ENCODE assay signal across 14 mouse cellular contexts in genomic region chr11:84412201-84412934, GRCm38 (mm10).
DNase-seq lines count a peak whose midpoint lies in the region; ATAC-seq and TF ChIP-seq lines count a peak whose summit lies in the region.
"Had no signal": no experiment of that assay in that cellular context is flagged by ENCODE, and none has a peak within 500 bp of the region (broad histone marks: within the 10 kb centered on the region; RNA-seq: fewer than 3 reads in every experiment).

No protein-coding gene starts in this region.

- H3K36me3 ChIP-seq in G1E (replicated peaks) = no peaks in the 10 kb centered on the region
- H3K36me3 ChIP-seq in hindbrain, embryonic 13.5 days = no peaks in the 10 kb centered on the region
- no peaks in the 10 kb centered on the region for H3K36me3 ChIP-seq in liver, embryonic 16.5 days (ENCODE audit: control insufficient read depth, insufficient read depth)
- no peaks in the 10 kb centered on the region for H3K36me3 ChIP-seq in lung, postnatal 0 days (ENCODE audit: insufficient read depth, low read length)
- H3K36me3 ChIP-seq: neural tube, embryonic 12.5 days had no signal

- H3K4me2 ChIP-seq in hindbrain, embryonic 13.5 days = no peak overlapping the region
- H3K4me2 ChIP-seq in liver, embryonic 16.5 days (ENCODE audit: low read depth, low read length) = peak overlapping the region; percentile 19; the same call in 1 of the 2 replicates
- H3K4me2 ChIP-seq in lung, postnatal 0 days (replicated peaks; ENCODE audit: low read depth, low read length) = no peak overlapping the region
- H3K4me2 ChIP-seq: neural tube, embryonic 12.5 days had no signal

- H3K4me3 ChIP-seq in G1E (ENCODE audit: low read depth, low read length) = peak overlapping the region; percentile 60; the same call in 1 of the 2 replicates
- H3K4me3 ChIP-seq in hindbrain, embryonic 13.5 days = no peak overlapping the region
- no peak overlapping the region for H3K4me3 ChIP-seq in liver, embryonic 16.5 days (ENCODE audit: low read depth, low read length)
- no peak overlapping the region for H3K4me3 ChIP-seq in lung, postnatal 0 days (ENCODE audit: low read depth, low read length)
- H3K4me3 ChIP-seq: neural tube, embryonic 12.5 days had no signal

- no peak for TF ChIP-seq CTCF in G1E (IDR thresholded peaks at IDR 0.05; ENCODE audit: low read depth, low read length)
- TF ChIP-seq CTCF in lung, postnatal 0 days (IDR thresholded peaks at IDR 0.05) = no peak

- H3K27me3 ChIP-seq in G1E (ENCODE audit: insufficient read depth, low read length) = no peaks in the 10 kb centered on the region
- no peaks in the 10 kb centered on the region for H3K27me3 ChIP-seq in hindbrain, embryonic 13.5 days
- H3K27me3 ChIP-seq in liver, embryonic 16.5 days (ENCODE audit: control insufficient read depth, insufficient read depth, low read depth, low read length) = no peaks in the 10 kb centered on the region
- no peaks in the 10 kb centered on the region for H3K27me3 ChIP-seq in lung, postnatal 0 days (replicated peaks; ENCODE audit: insufficient read depth, low read length)
- H3K27me3 ChIP-seq: neural tube, embryonic 12.5 days had no signal

- H3K9ac ChIP-seq in hindbrain, embryonic 13.5 days = no peak overlapping the region; the same call in 1 of the 2 replicates
- peak overlapping the region; percentile 38; the same call in 1 of the 2 replicates for H3K9ac ChIP-seq in liver, embryonic 16.5 days (ENCODE audit: low read depth, low read length)
- no peak overlapping the region for H3K9ac ChIP-seq in lung, postnatal 0 days (replicated peaks; ENCODE audit: low read depth)
- H3K9ac ChIP-seq: neural tube, embryonic 12.5 days had no signal

- intact Hi-C loops in left cerebral cortex, postnatal 4 days (cut with DNase I) = no loop called here

- ATAC-seq in G1E (ENCODE audit: extremely low read depth, insufficient number of reproducible peaks, low FRiP score, poor library complexity, severe bottlenecking) = no peak
- no peak for ATAC-seq in hindbrain, embryonic 13.5 days (ENCODE audit: low FRiP score)
- no peak for ATAC-seq in liver, embryonic 16.5 days (ENCODE audit: low read depth)
- ATAC-seq in lung, postnatal 0 days = no peak

- H3K4me1 ChIP-seq in G1E (ENCODE audit: insufficient read depth, low read depth, low read length) = peaks cover 67% of the 10 kb centered on the region
- peaks cover 36% of the 10 kb centered on the region for H3K4me1 ChIP-seq in hindbrain, embryonic 13.5 days (replicated peaks)
- H3K4me1 ChIP-seq in liver, embryonic 16.5 days (ENCODE audit: control insufficient read depth, low read depth, low read length) = peaks cover 45% of the 10 kb centered on the region
- H3K4me1 ChIP-seq in lung, postnatal 0 days (ENCODE audit: insufficient read depth, low read depth, low read length) = no peaks in the 10 kb centered on the region

- H3K27ac ChIP-seq in hindbrain, embryonic 13.5 days = peak overlapping the region; percentile 74
- peak overlapping the region; percentile 63 for H3K27ac ChIP-seq in liver, embryonic 16.5 days (ENCODE audit: low read length)
- H3K27ac ChIP-seq in lung, postnatal 0 days (ENCODE audit: low read length) = no peak overlapping the region
- H3K27ac ChIP-seq: neural tube, embryonic 12.5 days had no signal

- peak; percentile 33 for DNase-seq in embryo, embryonic 10 days (ENCODE audit: low spot score)
- no peak for DNase-seq in embryo, embryonic 9.5 days (ENCODE audit: extremely low spot score)
- DNase-seq in G1E (ENCODE audit: low spot score) (no peak), adipocyte (ENCODE audit: low spot score) (no peak)
- no peak for DNase-seq in left cerebral cortex, postnatal 4 days
- DNase-seq in lung, postnatal 0 days (ENCODE audit: low spot score) = no peak
- DNase-seq: cerebellum, adult 9-10 months; heart, postnatal 10 days; kidney, adult 2 months; lung, adult 18-20 months; right cerebral cortex, adult 18-20 months had no signal

- no peaks in the 10 kb centered on the region for H3K9me3 ChIP-seq in G1E (replicated peaks)
- no peaks in the 10 kb centered on the region for H3K9me3 ChIP-seq in hindbrain, embryonic 13.5 days
- H3K9me3 ChIP-seq in liver, embryonic 16.5 days (replicated peaks; ENCODE audit: control insufficient read depth, low read length) = no peaks in the 10 kb centered on the region
- no peaks in the 10 kb centered on the region for H3K9me3 ChIP-seq in lung, postnatal 0 days (ENCODE audit: low read length)
- H3K9me3 ChIP-seq: neural tube, embryonic 12.5 days had no signal

- WGBS in hindbrain, embryonic 13.5 days = 54% methylated on average over 12 of the region's 12 CpGs
- WGBS in liver, embryonic 16.5 days (ENCODE audit: insufficient replicate concordance) = 70% methylated on average over 12 of the region's 12 CpGs
- 63% methylated on average over 12 of the region's 12 CpGs for WGBS in lung, postnatal 0 days

- no peak for TF ChIP-seq EP300 in lung, postnatal 0 days (IDR thresholded peaks at IDR 0.05)
